Mouse (Mus musculus) embryonic fibroblast, embryonic 13.5 days (primary cell): Measurements from ENCODE around the gene Rbp2.

ENCODE experiments used
- CTCF ChIP-seq: IDR thresholded peaks from 2 replicates; pipeline ENCODE4 v1.5.1; 2011; ENCODE audit warnings: mild to moderate bottlenecking, control low read depth, low read length, moderate library complexity, borderline replicate concordance; ENCODE audit not compliant: insufficient read depth
- POLR2A ChIP-seq: IDR thresholded peaks from 2 replicates; pipeline ENCODE4 v1.6.1; 2011; ENCODE audit warnings: low read depth, mild to moderate bottlenecking, control low read depth, low read length, moderate library complexity

GRCm38 (mm10) chr9:98507480-98507879 lies 21.6 kb downstream of the Rbp2 start:
- TF ChIP-seq CTCF (no peak), POLR2A (no peak)
